Mouse (Mus musculus): ENCODE measurements around the gene Fen1.

DNA sequence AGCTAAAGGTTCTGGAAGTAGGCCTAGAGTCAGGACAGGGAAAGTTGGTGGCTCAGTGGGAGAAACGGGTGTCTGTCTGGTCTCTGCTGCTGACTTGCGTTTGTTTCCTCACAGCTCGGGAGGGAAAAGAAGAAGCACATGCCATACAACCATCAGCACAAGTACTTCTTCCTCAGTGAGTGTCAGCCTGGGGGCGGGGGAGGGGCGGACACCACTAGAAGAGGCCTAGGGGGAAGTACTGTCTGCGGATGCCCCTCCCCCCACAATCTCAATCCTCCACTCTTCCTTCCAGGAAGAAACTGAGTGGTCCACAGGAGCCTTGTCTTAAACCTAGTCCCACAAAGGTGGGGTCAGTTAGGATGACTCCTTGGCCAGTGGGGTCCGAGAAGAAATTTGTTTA is 12.6 kb downstream of the Fen1 start:
- TF ChIP-seq CTCF (IDR thresholded peaks at IDR 0.05; ENCODE audit: low read depth, low read length) (no peak), POLR2A (IDR thresholded peaks at IDR 0.05; ENCODE audit: borderline replicate concordance, low read depth, low read length) (no peak)

Data from bone marrow macrophage, adult 2 months (primary cell).